Mouse (Mus musculus) ovary, adult 10 weeks (tissue): ENCODE measurements around the gene Itpa. TPM values are rescaled to one million over a fixed set of nuclear protein-coding genes. Genes with fewer than 3 reads are reported as not detected.

ENCODE experiments used
- polyA plus RNA-seq: library from polyadenylated mRNA; stranded (reverse); fragments of 350-450 nt; fragmentation: Illumina TruSeq; extraction: RNeasy Lipid Tissue Mini Kit (QIAGEN cat#74804); gene quantifications from one replicate; pipeline ENCODE4 v1.2.3, GENCODE M21; 2014

Gene Itpa
- polyA plus RNA-seq, result 42.6 TPM

GRCm38 (mm10) chr2:130667559-130667958, at the start of gene Itpa:
TSS of gene Itpa (plus strand) at chr2:130667610.

GRCm38 (mm10) chr2:130629839-130630203, 37.6 kb upstream of the Itpa start, which contains the start of the genes Fastkd5 and Ubox5:
TSS of gene Fastkd5 (minus strand) at chr2:130630027.
TSS of gene Ubox5 (minus strand) at chr2:130630038.

GRCm38 (mm10) chr2:130642684-130643369, 24.6 kb upstream of the Itpa start, which contains the start of gene Lzts3:
TSS of gene Lzts3 (minus strand) at chr2:130642803.

GRCm38 (mm10) chr2:130664102-130664701, 3.2 kb upstream of the Itpa start, which contains the start of gene Ddrgk1:
TSS of gene Ddrgk1 (minus strand) at chr2:130664659.

GRCm38 (mm10) chr2:130697153-130697810, 29.9 kb downstream of the Itpa start, which contains the start of gene Slc4a11:
TSS of gene Slc4a11 (minus strand) at chr2:130697519.

Other genes with a start within 250 kb of the Itpa start
- gene Vps16, start 243.3 kb upstream of the Itpa start, polyA plus RNA-seq, result 15.9 TPM
- 5.3 TPM for gene Pced1a, start 242.9 kb upstream of the Itpa start, polyA plus RNA-seq
- 185 TPM for gene Ptpra, start 217.3 kb upstream of the Itpa start, polyA plus RNA-seq
- gene Mrps26, start 103.9 kb upstream of the Itpa start, polyA plus RNA-seq, result 1.1 TPM
- not detected for gene Oxt, start 91.4 kb upstream of the Itpa start, polyA plus RNA-seq
- not detected for gene Avp, start 85.1 kb upstream of the Itpa start, polyA plus RNA-seq
- gene Fastkd5, start 37.6 kb upstream of the Itpa start, polyA plus RNA-seq, result 28.9 TPM
- gene Ubox5, start 37.6 kb upstream of the Itpa start, polyA plus RNA-seq, result 7.9 TPM
- gene Lzts3, start 24.8 kb upstream of the Itpa start, polyA plus RNA-seq, result 1.4 TPM
- gene Ddrgk1, start 3.0 kb upstream of the Itpa start, polyA plus RNA-seq, result 6.7 TPM
- 0.46 TPM for gene Slc4a11, start 29.9 kb downstream of the Itpa start, polyA plus RNA-seq
- gene 4930402H24Rik, start 238.8 kb downstream of the Itpa start, polyA plus RNA-seq, result 45.1 TPM
- 39.7 TPM for gene Atrn, start 238.9 kb downstream of the Itpa start, polyA plus RNA-seq